Mouse (Mus musculus) ES-E14 (cell line): ENCODE measurements at regions not wholly inside any gene's neighbourhood (a gene's known extent, or its start where the extent isn't known, plus 50 kb on each side); places are given as distances from the start of the nearest gene placed in this dataset.

Experiments used
- CHD2 ChIP-seq: IDR thresholded peaks from 2 replicates; pipeline ENCODE4 v1.6.1; 2014; ENCODE audit warnings: mild to moderate bottlenecking, low read depth, low read length, inconsistent platforms
- HCFC1 ChIP-seq: IDR thresholded peaks from 2 replicates; pipeline ENCODE4 v1.6.1; 2012; ENCODE audit warnings: low read length, inconsistent platforms, borderline replicate concordance; ENCODE audit not compliant: insufficient read depth
- MAFK ChIP-seq: IDR thresholded peaks from 2 replicates; pipeline ENCODE4 v1.6.1; 2014; ENCODE audit warnings: mild to moderate bottlenecking, low read depth, low read length, inconsistent platforms; ENCODE audit not compliant: insufficient read depth
- ZC3H11A ChIP-seq: IDR thresholded peaks from 2 replicates; pipeline ENCODE4 v1.6.1; 2012; ENCODE audit warnings: low read depth, mild to moderate bottlenecking, inconsistent platforms, low read length, borderline replicate concordance
- ZNF384 ChIP-seq: IDR thresholded peaks from 2 replicates; pipeline ENCODE4 v1.6.1; 2012; ENCODE audit warnings: low read depth, low read length, inconsistent platforms

DNA sequence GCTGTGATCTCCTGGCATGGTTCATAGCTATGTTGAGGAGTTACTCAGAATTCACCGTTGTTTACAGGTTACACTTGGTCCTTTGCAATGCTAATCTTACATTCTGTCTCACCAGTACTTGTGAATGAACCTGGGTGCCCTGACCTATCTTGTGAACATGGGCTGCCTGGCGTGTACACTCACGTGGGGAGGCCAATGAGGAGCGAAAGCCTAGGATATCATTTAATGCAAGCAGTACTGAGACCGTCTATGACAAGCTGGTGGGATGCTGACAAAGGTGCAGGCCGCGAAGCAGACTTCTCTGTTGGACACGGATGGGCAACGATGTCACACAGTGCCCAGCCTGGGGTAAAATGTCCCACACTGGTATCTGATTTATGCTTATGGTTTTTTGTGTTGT is 66.3 kb downstream of the Gpr6 start:
- TF ChIP-seq HCFC1 (no peak), CHD2 (no peak), ZNF384 (no peak), ZC3H11A (no peak), MAFK (no peak)
